Mouse (Mus musculus): ENCODE measurements around the gene BC049352. TPM values are rescaled to one million over a fixed set of nuclear protein-coding genes. Genes with fewer than 3 reads are reported as not detected.

Gene BC049352
- total and polyA plus RNA-seq, 3 experiments: 0.17 TPM; not detected in 2

GRCm38 (mm10) chr9:45203797-45204410 is 22.1 kb downstream of the BC049352 start, which contains the start of gene Tmprss4:
Gene Tmprss4, minus strand, starts transcription at chr9:45204092.
- in situ Hi-C loops (cut with MboI; ENCODE audit: low pct_ligation_motif_present, low pct_unique_long_range_greater_than_20kb, low sequenced_read_pairs): loop anchor here (25.0 kb wide), 1 partner anchor 533 kb away; no protein-coding TSS in a partner anchor
- no peak within 1 kb of the TSS for H3K4me3 ChIP-seq (replicated peaks in 1 of 3; ENCODE audit: low read depth in 2 of 3, low read length in 2 of 3, poor library complexity in 1 of 3)
- H3K4me1 ChIP-seq (ENCODE audit: control insufficient read depth in 1 of 2, insufficient read depth in 2 of 2): peaks cover 6 to 23% of the 10 kb centered on the region in 2 experiments; a peak in 3 of 4 replicates
- H3K27ac ChIP-seq (ENCODE audit: insufficient read depth, low read depth): no peak within 1 kb of the TSS
- no peak within 1 kb of the TSS for H3K4me2 ChIP-seq (ENCODE audit: insufficient read depth, low read depth, poor library complexity, severe bottlenecking)
- H3K9me3 ChIP-seq (replicated peaks; ENCODE audit: low read length): no peaks in the 10 kb centered on the region
- TF ChIP-seq POLR2AphosphoS2 (IDR thresholded peaks at IDR 0.05; ENCODE audit: low read depth, low read length) (no peak), IRF4 (IDR thresholded peaks at IDR 0.05; ENCODE audit: low read depth, low read length) (no peak), ZKSCAN1 (IDR thresholded peaks at IDR 0.05; ENCODE audit: borderline replicate concordance, low read depth, low read length) (no peak), SIN3A (IDR thresholded peaks at IDR 0.05; ENCODE audit: low read length) (no peak), E2F4 (IDR thresholded peaks at IDR 0.05; ENCODE audit: insufficient replicate concordance, low read depth, low read length) (no peak), ZMIZ1 (IDR thresholded peaks at IDR 0.05; ENCODE audit: low read depth, low read length) (no peak), JUN (IDR thresholded peaks at IDR 0.05; ENCODE audit: insufficient read depth, low read depth, low read length) (no peak), TCF12 (IDR thresholded peaks at IDR 0.05; ENCODE audit: low read depth, low read length) (no peak), PAX5 (IDR thresholded peaks at IDR 0.05; ENCODE audit: low read length) (no peak), ETS1 (conservative IDR thresholded peaks at IDR 0.05; ENCODE audit: low read depth, low read length) (no peak)
- no peak within 1 kb of the TSS for H3K9ac ChIP-seq (ENCODE audit: insufficient read depth, low read depth)
- H3K27me3 ChIP-seq (replicated peaks): no peaks in the 10 kb centered on the region
- dilution Hi-C loops (cut with MboI; ENCODE audit: extremely low pct_ligation_motif_present, extremely low pct_unique_long_range_greater_than_20kb, low sequenced_read_pairs): no loop called here
- no peak for DNase-seq (ENCODE audit: extremely low read depth)
- no peaks in the 10 kb centered on the region for H3K36me3 ChIP-seq (replicated peaks in 1 of 2; ENCODE audit: control insufficient read depth in 1 of 2, insufficient read depth in 1 of 2, low read length in 1 of 2)
- H3K79me2 ChIP-seq (replicated peaks; ENCODE audit: control insufficient read depth, extremely low read depth, insufficient read depth, poor library complexity, severe bottlenecking): no peaks in the 10 kb centered on the region

GRCm38 (mm10) chr9:45205143-45205542 is 23.3 kb downstream of the BC049352 start:
- Histone ChIP-seq H3K27ac (ENCODE audit: insufficient read depth, low read depth) (no peak overlapping the region), H3K79me2 (replicated peaks; ENCODE audit: control insufficient read depth, extremely low read depth, insufficient read depth, poor library complexity, severe bottlenecking) (no peaks in the 10 kb centered on the region), H3K4me3 (replicated peaks in 1 of 3; ENCODE audit: low read depth in 2 of 3, low read length in 2 of 3, poor library complexity in 1 of 3) (no peak overlapping the region), H3K9me3 (replicated peaks; ENCODE audit: low read length) (no peaks in the 10 kb centered on the region), H3K4me1 (ENCODE audit: control insufficient read depth in 1 of 2, insufficient read depth in 2 of 2) (peaks cover 6 to 29% of the 10 kb centered on the region in 2 experiments; a peak in 3 of 4 replicates), H3K27me3 (replicated peaks) (no peaks in the 10 kb centered on the region), H3K4me2 (ENCODE audit: insufficient read depth, low read depth, poor library complexity, severe bottlenecking) (no peak overlapping the region), H3K36me3 (replicated peaks in 1 of 2; ENCODE audit: control insufficient read depth in 1 of 2, insufficient read depth in 1 of 2, low read length in 1 of 2) (no peaks in the 10 kb centered on the region), H3K9ac (ENCODE audit: insufficient read depth, low read depth) (no peak overlapping the region)
- dilution Hi-C loops (cut with MboI; ENCODE audit: extremely low pct_ligation_motif_present, extremely low pct_unique_long_range_greater_than_20kb, low sequenced_read_pairs): no loop called here
- in situ Hi-C loops (cut with MboI; ENCODE audit: low pct_ligation_motif_present, low pct_unique_long_range_greater_than_20kb, low sequenced_read_pairs): loop anchor here (25.0 kb wide), 1 partner anchor 532 kb away; no protein-coding TSS in a partner anchor
- no peak for DNase-seq (ENCODE audit: extremely low read depth)
- TF ChIP-seq MAFK (IDR thresholded peaks at IDR 0.05; ENCODE audit: insufficient replicate concordance, low read length): no peak
- no peak for TF ChIP-seq ELF1 (IDR thresholded peaks at IDR 0.05; ENCODE audit: low read depth, low read length)
- TF ChIP-seq SMC3 (IDR thresholded peaks at IDR 0.05; ENCODE audit: low read depth, low read length): no peak
- TF ChIP-seq E2F4 (IDR thresholded peaks at IDR 0.05; ENCODE audit: insufficient replicate concordance, low read depth, low read length): no peak
- no peak for TF ChIP-seq BHLHE40 (IDR thresholded peaks at IDR 0.05; ENCODE audit: low read depth, low read length)
- no peak for TF ChIP-seq EP300 (IDR thresholded peaks at IDR 0.05; ENCODE audit: low read length)
- no peak for TF ChIP-seq MXI1 (IDR thresholded peaks at IDR 0.05; ENCODE audit: low read depth, low read length)
- no peak for TF ChIP-seq POLR2A (IDR thresholded peaks at IDR 0.05; ENCODE audit: low read depth, low read length)
- TF ChIP-seq GABPA (IDR thresholded peaks at IDR 0.05; ENCODE audit: insufficient replicate concordance, low read depth, low read length): no peak
- TF ChIP-seq POLR2AphosphoS2 (IDR thresholded peaks at IDR 0.05; ENCODE audit: low read depth, low read length): no peak
- no peak for TF ChIP-seq MEF2A (IDR thresholded peaks at IDR 0.05; ENCODE audit: borderline replicate concordance, low read depth, low read length)
- TF ChIP-seq ZNF384 (IDR thresholded peaks at IDR 0.05; ENCODE audit: low read depth, low read length): no peak
- TF ChIP-seq NRF1 (IDR thresholded peaks at IDR 0.05; ENCODE audit: low read depth, low read length): no peak
- TF ChIP-seq USF1 (IDR thresholded peaks at IDR 0.05; ENCODE audit: low read depth, low read length): no peak
- TF ChIP-seq CTCF (conservative IDR thresholded peaks at IDR 0.05 in 1 of 2, IDR thresholded peaks at IDR 0.05 in 1 of 2; ENCODE audit: low read depth in 2 of 2, low read length in 2 of 2): no peak
- no peak for TF ChIP-seq ZKSCAN1 (IDR thresholded peaks at IDR 0.05; ENCODE audit: borderline replicate concordance, low read depth, low read length)
- no peak for TF ChIP-seq TBP (conservative IDR thresholded peaks at IDR 0.05; ENCODE audit: low read depth, low read length)
- TF ChIP-seq ZC3H11A (IDR thresholded peaks at IDR 0.05; ENCODE audit: low read depth, low read length): no peak

Measured in CH12.LX (cell line).